Mouse (Mus musculus): ENCODE data around the gene Cacna1a.
"Not testable (repeated sequence)": the region's sequence is repeated elsewhere in the genome, so short reads cannot be mapped to it uniquely, and the experiment has no call there.

The Cacna1a gene

DNA sequence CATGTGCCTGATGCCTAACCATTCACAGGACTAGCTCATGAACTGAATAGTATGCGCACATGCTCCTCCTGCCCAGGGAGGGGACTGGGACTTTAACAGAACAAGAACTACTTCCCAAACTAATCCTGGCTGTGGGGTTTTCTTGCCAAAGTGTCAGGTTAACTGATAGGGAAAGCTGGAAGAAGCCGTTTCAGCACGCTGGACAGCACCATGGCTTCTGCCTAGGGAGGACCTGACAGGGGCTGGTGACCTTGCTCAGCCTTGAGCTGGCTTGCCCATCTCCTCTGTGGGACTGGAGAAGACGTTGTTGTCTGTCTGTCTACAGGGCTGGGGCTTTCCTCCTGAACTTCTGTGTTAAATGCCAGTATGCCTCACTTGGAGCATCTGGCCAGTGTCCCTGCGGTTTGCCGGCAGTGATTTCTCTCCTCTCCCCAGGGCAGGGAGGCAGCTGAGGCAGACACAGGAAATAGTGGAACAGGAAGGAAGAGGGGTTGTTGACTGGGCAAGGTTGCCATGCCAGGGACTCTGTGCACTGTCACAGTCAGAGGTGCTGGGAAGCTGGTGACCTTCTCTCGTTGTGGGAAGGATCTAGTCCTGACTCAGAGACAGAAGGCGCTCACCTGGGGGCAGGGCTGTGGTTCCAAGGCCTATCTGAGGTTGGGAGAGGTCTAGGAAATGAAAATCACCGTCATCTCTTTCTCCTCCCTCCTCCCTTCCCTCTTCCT, 83.2 kb downstream of the Cacna1a start:
- DNase-seq (ENCODE audit: low read depth, low spot score), result peak; percentile 17

GRCm38 (mm10) chr8:84474456-84474855, 86.2 kb downstream of the Cacna1a start:
- DNase-seq (ENCODE audit: low read depth, low spot score), result peak; percentile 24

DNA sequence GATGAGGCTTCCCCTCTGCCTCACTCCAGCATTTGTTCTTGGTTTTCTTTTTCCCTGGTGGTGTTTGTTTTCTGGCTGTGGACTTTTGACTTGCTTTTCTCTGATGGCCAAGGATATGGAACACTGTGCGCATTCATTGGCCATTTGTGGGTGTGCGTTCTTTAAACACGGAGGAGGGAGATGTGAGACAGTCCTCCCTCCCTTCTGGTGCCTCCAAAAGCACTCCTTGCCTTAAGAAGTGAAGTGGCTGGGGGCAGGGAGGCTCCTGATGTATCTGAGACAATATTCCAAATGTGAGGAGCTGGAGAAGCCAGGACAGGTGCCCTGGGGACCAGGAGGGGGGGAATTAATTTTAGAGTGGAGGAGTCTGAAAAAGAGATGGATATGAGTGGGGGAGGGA, 89.1 kb downstream of the Cacna1a start:
- no peak for DNase-seq (ENCODE audit: low read depth, low spot score)

DNA sequence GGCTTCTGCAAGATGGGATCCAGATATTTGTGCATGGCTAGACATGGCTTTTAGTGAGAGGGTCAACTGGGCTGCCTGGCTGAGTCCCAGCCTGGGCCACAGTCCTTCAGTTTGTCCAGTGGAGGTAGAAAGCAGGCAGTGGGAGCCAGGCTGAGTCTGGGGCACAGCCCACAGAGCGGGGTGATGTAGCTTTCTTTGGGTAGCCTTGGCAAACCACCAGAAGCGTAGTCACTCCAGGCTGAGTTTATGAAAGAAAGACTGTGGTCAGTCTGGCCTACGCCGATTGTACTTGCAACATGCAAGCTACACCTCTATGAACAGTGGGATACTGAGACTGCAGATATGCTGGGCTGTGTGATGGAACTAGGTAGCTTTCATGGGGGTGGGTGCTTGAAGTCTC, 94.8 kb downstream of the Cacna1a start:
- no peak for DNase-seq (ENCODE audit: low read depth, low spot score)

GRCm38 (mm10) chr8:84485366-84485765, 97.1 kb downstream of the Cacna1a start:
- no peak for DNase-seq (ENCODE audit: low read depth, low spot score)

GRCm38 (mm10) chr8:84485864-84486263, 97.6 kb downstream of the Cacna1a start:
- no peak for DNase-seq (ENCODE audit: low read depth, low spot score)

DNA sequence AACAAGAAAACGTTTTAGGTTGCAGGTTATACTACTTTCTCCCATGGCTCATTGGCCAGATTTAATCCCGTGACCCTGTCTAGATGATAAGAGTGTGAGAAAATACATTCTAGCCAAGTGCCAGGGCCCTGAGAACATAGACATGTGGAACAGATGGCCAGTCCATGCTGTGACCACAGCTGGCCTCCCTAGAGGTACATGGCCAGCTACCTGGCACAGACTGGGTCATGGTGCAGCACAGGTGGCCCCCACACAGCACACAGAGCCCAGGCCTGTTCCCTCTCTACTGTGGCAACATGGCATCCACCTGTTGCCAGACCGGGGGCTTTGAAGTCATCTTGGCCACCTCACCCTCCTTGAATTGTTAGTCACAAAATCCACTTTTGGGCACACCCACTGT, 101.0 kb downstream of the Cacna1a start:
- DNase-seq (ENCODE audit: low read depth, low spot score), result no peak

- DNase-seq (ENCODE audit: low read depth, low spot score), result no peak
Measured at GRCm38 (mm10) chr8:84494541-84495084, 106.4 kb downstream of the Cacna1a start.

DNA sequence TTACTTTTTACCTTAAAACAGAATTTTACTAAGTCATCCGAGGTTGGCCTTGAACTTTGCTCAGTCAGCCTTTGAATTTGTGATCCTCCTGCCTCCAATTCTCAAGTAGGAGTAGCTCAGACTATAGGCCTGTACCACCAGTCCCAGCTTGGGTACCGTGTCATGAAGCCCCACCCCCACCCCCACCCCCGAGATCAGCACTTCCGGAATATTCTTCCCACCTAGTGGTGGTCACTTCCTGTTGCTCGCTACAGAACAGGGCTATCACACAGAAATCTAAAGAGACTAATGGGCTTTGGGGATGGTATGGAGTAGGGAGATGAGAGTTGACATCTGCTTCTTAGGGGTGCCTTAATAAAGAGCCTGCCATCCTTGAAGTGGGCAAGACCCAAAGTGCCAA, 112.9 kb downstream of the Cacna1a start:
- DNase-seq (ENCODE audit: low read depth, low spot score), result peak; percentile 5

DNA sequence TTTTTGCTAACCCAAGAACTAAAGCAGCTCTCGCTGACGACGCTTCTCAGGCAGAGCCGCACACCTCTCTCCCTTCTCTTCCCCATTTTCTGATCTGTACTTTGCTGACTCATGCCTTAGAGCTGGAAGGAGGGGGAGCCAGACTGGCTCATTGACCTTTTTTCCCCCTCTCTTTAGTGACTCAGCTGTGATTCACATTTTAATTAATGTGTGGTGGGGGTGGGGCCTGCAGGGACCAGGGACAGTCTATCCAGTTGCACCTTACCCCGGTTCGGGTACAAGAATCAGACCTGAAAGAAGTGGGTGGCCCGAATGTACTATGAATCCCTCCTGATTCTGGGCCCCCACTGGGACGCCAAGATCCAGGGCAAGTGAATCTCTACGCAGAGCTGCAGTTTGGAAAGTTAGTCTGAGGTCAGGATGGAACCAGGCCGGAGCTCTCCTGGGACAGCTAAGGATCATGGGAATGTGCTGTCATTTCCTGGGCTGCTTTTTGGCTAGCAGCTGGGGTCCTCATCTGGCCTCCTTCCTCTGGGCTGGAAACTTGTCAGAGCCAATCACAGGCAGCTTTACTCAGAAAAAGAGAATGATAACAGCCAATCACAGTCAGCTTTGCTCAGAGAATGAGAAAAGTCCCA, 113.5 kb downstream of the Cacna1a start:
- DNase-seq (ENCODE audit: low read depth, low spot score), result no peak

- no peak for DNase-seq (ENCODE audit: low read depth, low spot score)
Measured at GRCm38 (mm10) chr8:84502638-84503037, 114.4 kb downstream of the Cacna1a start.

DNA sequence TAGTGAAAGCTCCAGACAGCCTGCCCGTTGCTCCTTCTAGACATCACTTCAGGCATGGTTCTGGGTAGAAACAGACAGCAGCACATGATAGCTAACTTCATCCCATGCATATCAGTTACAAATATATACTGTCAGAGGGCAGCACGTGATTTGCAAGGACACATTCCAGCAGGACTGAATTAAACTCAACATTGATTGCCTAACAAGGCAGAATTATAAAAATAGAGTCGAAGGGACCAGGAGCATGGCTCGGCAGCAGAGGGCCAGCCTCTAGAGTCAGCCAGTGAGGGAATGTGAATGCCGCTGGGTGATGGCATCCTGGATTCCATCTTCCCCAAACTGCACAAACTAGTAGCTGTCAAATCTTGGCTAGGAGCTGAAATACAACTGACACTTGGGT, 119.0 kb downstream of the Cacna1a start:
- no peak for DNase-seq (ENCODE audit: low read depth, low spot score)

- not testable (repeated sequence) for DNase-seq (ENCODE audit: low read depth, low spot score)
Measured at GRCm38 (mm10) chr8:84509764-84510163, 121.5 kb downstream of the Cacna1a start.

- no peak for DNase-seq (ENCODE audit: low read depth, low spot score)
Measured at GRCm38 (mm10) chr8:84511621-84512020, 123.4 kb downstream of the Cacna1a start.

DNA sequence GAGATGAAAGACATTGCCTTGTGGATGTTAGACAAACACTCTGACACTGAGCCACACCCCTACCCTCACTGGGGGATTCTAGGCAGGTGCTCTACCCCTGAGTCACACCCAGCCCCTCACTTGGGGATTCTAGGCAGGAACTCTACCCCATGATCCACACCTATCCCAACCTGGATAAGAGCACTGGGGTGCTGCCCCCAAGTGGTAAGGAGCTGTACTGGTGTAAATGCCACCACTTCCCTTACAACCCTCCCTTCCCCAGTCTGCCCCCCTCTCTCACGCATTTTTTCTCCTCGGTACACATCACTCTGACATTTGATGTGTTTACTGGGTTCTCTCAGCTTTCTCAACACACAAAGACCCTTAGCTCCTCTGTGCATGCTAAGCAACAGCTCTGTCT, 125.5 kb downstream of the Cacna1a start:
- peak; percentile 17 for DNase-seq (ENCODE audit: low read depth, low spot score)

DNA sequence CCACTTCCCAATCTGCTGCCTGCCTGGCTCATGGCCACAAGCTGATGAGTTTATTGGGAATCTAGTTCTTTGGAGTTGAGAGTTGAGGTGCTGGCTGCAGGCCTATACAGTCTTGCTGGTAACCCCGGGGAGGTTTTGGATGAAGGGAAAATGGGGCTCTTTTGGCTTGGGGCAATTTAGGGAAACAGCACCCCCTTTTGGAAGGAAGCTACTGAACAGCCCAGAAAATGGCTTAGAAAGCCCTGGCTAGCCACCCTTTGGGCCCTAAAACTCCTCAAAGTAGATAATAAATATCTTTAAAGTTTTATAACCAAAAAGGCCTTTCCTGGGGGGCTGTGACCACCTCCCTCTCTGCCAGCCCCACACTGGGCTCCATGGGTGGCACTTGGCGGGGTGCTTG, 129.9 kb downstream of the Cacna1a start:
- DNase-seq (ENCODE audit: low read depth, low spot score), result no peak

DNA sequence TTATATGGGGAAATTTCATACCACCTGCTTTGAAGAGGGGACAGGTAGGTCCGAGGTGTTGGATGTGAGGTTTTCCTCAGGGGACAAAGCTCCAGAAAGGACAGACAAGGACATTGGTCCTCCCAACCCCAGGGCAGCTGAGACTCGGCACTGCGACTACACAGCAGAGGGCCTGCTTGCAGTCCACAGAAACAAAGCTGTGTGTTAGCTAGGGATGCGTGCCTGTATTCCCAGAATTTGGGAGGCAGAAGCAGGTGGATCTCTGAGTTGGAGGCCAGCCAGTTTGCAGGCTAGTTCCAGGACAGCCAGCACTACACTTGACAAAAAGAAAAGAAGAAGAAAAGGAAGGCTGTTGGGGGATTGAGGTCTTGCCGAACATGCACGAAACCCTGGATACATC, 130.5 kb downstream of the Cacna1a start:
- DNase-seq (ENCODE audit: low read depth, low spot score), result no peak

- DNase-seq (ENCODE audit: low read depth, low spot score), result no peak
Measured at GRCm38 (mm10) chr8:84519767-84520626, 131.8 kb downstream of the Cacna1a start.

DNA sequence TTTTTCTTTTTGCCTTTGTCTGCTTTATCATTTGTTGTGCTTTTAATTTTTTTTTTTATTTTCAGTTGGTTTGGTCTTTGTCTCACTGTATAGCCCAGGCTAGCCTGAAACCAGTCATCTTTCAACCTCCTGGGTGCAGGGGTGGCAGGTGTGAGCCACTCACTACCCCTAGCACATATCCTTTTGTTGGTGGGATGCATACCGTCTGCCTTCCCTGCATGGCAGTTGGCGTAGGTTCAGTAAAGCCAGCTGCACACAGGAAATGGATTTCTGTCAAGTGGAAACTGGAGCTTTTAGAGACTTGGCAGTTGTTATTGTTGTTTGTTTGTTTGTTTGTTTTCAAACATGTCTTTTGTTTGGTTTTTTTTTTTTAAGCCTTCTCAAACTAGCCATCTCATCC, 132.8 kb downstream of the Cacna1a start:
- no peak for DNase-seq (ENCODE audit: low read depth, low spot score)

DNA sequence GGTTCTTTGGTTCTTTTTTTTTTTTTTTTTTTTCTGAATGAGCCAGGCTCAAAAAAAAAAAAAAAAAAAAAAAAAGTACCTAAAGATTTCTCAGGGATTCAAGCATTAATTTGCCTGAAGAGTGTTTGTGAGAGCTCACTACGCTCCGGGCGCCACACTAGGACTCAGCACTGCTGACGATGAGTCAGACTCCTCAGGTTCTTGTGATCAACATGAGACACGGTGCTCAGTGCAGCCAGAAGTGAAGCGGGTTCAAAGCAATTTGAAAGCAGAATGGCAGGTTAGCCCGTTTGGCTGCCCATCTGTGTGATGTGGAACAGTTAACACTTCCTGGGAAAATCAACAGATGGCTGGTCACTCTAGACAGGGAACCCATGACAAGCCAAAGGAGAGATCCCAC, 139.8 kb downstream of the Cacna1a start:
- no peak for DNase-seq (ENCODE audit: low read depth, low spot score)

- no peak for DNase-seq (ENCODE audit: low read depth, low spot score)
Measured at GRCm38 (mm10) chr8:84529548-84529947, 141.3 kb downstream of the Cacna1a start.

DNA sequence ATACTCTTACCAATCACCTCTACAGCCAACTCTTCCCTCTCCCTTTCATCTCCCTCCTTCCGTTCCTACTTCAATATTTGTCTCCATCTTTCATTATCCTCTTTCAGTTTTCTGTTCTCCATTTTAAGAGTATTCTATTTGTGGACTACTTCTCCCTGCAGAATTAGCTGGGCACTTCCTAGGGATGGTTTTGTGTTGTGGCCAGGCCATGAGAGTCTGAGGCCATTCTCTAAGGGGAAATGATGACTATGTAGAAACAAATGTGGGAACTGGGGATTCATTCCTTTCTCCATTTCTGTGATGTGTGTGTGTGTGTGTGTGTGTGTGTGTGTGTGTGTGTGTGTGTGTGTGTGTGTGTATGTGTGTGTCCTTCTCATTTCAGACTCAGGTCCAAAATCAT, 144.5 kb downstream of the Cacna1a start:
- no peak for DNase-seq (ENCODE audit: low read depth, low spot score)
